Mouse (Mus musculus): ENCODE measurements around the gene Fsd2.

Gene Fsd2

GRCm38 (mm10) chr7:81566892-81567291, at the start of gene Fsd2:
Gene Fsd2 (minus strand): TSS chr7:81566944.
- no peak for DNase-seq (ENCODE audit: low spot score)

GRCm38 (mm10) chr7:81615031-81615430, 48.3 kb upstream of the Fsd2 start:
- DNase-seq (ENCODE audit: low spot score): no peak

DNA sequence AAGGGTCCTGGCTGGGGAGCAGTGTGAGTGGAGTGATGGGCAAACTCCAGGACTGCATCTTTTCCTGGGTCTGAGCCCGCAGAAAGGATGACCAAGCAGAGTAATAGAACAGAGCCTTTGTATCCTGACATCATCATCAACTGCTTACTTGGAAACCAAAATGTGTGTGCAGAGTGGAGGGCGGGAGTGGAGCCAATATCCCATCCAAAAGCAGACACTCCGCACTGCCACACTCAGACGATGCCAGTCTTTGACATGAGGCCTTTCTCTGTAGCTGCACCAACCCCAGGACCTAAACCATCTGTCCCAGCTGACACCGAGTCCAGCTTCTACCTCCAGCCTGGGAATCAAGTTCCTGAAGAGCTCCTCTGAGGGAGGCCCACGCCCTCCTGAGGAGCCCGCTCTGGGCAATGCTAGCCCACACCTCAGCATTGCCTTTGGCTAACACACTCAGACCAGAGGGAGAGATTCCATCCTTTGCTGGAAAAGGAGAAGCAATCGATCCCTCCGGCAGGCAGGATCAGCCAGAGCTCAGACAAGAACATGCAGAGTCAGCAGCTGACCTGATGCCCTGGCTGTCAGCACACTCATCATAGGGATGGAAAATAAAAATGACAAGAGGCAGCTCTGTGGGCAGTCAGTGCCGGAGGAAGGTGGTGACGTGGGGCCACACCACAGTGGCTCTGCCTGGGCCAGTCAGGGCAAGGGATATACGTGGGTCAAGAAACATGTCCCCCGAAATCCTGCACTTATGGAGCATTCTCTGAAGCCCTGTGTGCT, 46.3 kb upstream of the Fsd2 start:
- DNase-seq (ENCODE audit: low spot score): no peak

DNA sequence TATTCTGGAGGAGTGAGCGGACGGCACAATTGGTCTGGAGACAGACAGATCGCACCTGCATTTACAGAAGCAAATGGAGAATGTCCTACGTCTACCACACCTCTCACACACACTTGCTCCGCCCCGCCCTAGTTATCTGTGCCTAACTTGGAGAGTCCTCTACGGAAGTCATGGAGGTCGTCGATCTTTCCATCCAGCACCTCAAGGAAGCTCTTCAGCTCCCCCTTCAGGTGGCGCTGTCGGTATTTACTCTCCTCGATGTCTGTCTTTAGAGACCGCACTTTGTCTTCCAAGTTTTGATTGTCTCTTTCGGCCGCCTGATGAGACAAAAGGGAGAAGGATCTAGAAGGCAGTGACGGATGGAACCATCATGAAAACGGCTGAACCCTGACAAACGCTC, 43.4 kb upstream of the Fsd2 start:
- DNase-seq (ENCODE audit: low spot score): no peak

DNA sequence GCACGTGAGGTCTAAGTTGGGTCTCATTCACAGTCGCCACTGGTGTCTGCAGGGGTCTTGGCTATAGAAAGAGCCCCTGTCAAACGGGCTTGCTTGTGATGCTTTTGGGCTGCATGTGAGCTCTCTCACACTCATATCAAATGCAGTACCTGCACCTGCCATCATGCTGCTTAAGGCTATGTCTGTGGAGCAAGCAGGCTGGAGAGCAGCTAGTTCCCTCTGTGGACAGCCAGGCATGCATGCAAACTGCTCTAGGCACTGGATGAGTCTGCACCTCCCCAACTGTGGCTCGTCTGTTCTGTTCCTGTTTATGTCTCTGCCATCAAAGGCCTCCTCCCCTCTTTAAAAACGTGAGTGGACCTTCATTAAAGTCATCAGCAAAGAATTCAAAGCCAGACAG, 39.7 kb upstream of the Fsd2 start:
- no peak for DNase-seq (ENCODE audit: low spot score)

DNA sequence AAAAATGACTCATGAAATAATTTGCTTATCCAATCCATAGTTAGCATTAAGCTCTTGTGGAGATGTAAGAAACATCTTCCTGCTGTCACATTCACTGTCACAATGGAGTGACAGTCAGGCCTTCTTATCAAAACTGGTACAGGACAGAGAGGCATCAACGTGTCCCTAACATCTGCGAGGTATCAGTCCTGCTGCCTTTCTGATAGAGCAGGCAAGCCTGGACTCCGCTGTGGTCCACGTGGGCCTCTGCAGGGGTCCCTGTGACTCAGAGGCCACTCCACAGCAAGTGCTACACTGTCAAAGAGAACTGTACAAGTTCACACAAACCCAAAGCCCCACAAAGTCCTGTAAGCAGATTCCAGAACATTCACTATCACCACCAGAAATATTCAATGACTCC, 38.7 kb upstream of the Fsd2 start:
- no peak for DNase-seq (ENCODE audit: low spot score)

GRCm38 (mm10) chr7:81604991-81605390, 38.2 kb upstream of the Fsd2 start:
- DNase-seq (ENCODE audit: low spot score): no peak

GRCm38 (mm10) chr7:81599379-81600280, 32.9 kb upstream of the Fsd2 start:
- no peak for DNase-seq (ENCODE audit: low spot score)

GRCm38 (mm10) chr7:81597660-81598059, 30.9 kb upstream of the Fsd2 start:
- no peak for DNase-seq (ENCODE audit: low spot score)

DNA sequence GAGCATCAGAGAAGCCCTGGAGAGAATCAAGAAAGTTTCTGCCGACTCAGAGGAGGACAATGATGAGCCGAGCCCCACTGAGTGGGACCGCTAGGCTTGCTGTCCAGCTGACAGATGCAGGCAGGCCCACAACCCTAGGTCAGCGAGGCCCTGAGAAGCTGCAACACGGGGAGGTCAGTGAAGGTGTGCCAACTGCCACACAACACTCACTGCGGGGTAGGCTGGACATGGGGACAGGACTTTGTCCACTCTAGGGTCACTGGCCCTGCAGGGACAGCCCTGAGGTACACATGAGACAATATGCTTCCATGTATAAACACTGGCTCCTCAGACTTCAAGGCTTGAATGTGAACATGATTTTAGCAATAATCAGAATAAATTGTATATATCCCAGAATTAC, 29.3 kb upstream of the Fsd2 start:
- DNase-seq (ENCODE audit: low spot score): no peak

GRCm38 (mm10) chr7:81595056-81595455, 28.3 kb upstream of the Fsd2 start:
- DNase-seq (ENCODE audit: low spot score): no peak

DNA sequence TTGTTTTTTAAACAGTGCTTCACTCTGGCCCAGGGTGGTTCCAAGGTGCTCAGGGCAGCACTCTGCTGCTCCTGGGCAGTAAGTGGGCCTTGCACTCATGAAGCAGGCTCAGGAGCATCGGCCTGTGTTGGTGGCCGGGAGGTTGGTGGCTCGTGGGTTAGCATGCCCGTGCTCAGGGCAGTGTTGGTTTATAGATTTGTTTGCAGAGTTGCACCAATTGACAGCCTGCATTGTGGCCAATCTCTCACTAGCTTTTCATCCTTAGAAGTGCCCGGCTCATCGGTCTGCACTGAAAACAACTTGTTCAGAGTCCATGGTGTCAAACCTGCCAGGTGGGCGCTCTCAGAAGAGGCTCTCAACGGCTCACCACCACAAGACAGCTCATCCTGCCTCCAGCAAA, 26.6 kb upstream of the Fsd2 start:
- no peak for DNase-seq (ENCODE audit: low spot score)

- no peak for DNase-seq (ENCODE audit: low spot score)
These were observed 25.9 kb upstream of the Fsd2 start for GRCm38 (mm10) chr7:81592686-81593085.

DNA sequence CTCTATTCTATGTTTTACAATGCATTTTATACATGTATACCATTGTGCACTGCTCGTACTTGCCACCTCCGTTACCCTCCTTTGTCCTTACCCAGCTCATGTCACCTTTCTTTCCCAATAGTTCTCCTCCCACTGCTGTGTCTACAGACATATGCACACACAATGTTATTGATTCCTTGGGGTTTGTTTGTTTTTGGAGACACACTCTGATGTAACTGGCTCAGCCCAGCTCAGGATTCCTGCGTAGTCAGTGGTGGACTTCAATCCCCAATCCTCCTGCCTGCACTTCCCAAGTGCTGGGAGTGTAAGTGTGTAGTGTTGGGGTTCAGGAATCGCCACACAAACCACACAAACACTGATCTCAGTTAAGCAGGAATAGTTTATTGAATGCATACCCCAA, 20.5 kb upstream of the Fsd2 start:
- DNase-seq (ENCODE audit: low spot score): no peak

GRCm38 (mm10) chr7:81585326-81585725, 18.6 kb upstream of the Fsd2 start:
- DNase-seq (ENCODE audit: low spot score): no peak

DNA sequence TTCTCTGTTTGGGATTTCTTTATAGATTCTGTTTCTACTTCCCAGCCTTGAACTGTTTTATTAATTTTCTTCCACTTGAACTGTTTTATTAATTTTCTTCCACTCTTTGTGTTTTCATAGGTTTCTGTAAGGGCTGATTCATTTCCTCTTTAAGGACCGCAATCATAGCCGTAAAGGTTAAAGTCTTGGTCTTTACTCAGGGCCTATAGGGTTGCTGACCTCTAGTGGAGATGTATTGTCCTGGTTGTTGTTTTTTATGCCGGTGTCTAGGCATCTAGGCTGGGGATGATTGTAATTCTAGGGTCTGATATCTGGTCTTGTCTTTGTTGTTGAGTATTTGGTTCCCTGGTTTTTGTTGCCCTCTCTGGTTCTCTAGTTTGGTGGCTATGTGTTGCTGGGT, 16.8 kb upstream of the Fsd2 start:
- DNase-seq (ENCODE audit: low spot score): no peak

DNA sequence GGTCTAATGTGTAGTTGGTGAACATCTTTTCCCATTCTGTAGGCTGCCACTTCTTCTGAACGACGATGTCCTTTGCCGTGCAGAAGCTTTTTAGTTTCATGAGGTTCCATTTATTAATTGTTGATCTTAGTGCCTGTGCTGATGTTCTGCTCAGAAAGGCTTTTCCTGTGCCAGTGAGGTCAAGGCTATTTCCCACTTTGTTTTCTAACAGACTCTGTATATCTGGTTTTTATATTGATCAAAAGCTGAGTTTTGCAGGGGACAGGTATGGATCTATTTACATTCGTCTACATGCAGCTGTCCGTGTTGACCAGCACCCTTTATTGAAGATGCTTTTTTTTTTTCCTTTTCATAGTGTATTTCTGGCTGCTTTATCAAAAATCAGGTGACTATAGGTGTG, 12.6 kb upstream of the Fsd2 start:
- DNase-seq (ENCODE audit: low spot score): no peak

DNA sequence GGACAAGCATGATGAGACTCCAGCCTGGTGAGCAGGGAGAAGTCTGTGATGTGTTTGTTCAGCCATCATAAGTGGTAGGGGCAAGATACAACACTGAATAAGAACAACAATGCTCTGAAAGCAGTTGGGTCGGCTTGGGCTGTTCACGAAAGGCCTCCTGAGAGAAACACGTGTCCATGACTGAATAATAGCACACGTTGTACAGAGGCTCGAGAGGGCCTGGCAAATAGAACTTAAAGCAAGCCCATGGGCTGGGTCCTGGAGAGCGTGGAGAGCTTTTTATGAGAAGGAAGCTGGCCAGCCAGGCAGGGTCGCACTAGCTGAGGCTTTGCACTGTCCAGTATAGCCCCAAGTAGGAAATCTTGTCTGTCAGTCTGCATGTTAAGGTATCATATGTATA, 11.7 kb upstream of the Fsd2 start:
- DNase-seq (ENCODE audit: low spot score): no peak

DNA sequence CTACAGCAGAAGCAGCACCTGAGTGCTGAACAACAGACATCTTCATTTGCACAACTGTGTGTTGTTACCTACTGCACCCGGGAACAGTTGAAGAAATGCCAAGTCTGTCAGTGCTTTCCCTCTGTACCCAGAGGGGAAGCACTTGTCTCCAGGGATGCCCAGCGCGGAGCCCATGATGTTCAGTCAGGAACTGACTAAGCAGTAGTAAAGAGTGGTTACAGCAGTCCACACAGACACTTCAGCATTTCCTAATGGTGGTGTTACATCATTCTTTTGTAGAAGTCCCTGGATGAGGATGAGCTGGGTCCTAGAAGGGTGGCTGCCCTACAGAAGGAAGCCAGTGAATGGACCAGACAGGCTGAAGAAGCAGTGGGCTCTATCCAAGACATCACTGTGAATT, 11.1 kb upstream of the Fsd2 start:
- no peak for DNase-seq (ENCODE audit: low spot score)

- DNase-seq (ENCODE audit: low spot score): no peak
These were observed 8.9 kb upstream of the Fsd2 start for GRCm38 (mm10) chr7:81575606-81576005.

DNA sequence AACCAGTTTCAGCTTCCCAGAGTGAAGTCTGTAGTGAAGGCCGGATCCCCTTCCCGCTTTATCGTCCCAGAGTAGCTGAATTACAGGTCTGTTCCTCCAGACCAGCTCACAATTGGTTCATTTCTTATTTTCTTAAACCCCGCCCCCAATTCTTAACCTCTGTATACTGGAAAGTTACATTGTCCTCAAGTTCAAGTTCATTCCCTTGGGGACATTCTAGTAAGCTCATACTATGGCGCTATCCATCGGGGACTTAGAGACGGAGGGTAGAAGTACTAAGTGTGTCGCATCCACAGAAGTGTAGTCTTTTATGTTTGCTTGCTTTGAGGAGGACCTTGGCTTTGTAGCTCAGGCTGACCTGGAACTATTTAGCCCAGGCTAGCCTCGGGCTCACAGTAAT, 7.1 kb upstream of the Fsd2 start:
- DNase-seq (ENCODE audit: low spot score): no peak

- DNase-seq (ENCODE audit: low spot score): no peak
These were observed 6.7 kb upstream of the Fsd2 start for GRCm38 (mm10) chr7:81573397-81573796.

DNA sequence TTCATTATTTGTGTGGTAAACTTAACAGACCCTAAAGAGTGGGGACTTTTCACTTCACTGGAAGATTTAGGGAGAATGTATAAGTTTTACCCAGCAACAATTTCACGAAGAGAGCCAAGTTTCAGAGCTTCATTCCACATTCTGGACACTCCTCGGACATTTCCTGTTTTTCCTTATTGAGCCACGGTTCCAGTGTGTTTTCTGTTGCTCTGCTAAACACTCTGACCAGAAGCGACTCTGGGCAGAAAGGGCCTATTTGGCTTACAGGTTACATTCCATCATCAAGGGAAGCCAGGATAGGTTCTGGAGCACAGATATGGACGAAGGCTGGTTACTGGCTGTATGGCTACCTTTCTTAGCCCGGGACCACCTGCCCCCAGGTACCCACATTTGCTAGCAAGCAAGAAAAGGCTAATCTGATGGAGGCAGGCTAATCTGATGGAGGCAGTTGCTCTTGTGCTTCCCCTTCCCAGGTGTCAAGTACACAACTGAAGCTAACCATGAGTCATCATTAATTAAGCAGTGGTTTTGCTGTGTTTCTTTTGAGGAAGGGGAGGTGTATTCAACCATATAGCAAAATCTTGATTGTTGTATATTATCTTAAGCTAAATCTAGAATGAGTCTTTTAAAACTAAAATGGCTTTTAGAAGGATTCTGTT, 6.0 kb upstream of the Fsd2 start:
- DNase-seq (ENCODE audit: low spot score): no peak

Measured in layer of hippocampus, adult 9-10 months (tissue).